Mouse (Mus musculus): ENCODE measurements around the gene Bud31. TPM values are rescaled to one million over a fixed set of nuclear protein-coding genes. Genes with fewer than 3 reads are reported as not detected.
A peak's percentile ranks its signal among the peaks of the same experiment; 100 is the strongest.

Gene Bud31
- total RNA-seq, 2 experiments from 2014 or later: 81.0 to 85.3 TPM

- intact Hi-C loops (cut with DNase I): loop anchor here (2.0 kb wide), 1 partner anchor 24 kb away; the partner anchor contains the start of genes Cpsf4 and Ptcd1
- DNase-seq (ENCODE audit: low spot score in 2 of 2): no peak
Observed at GRCm38 (mm10) chr5:145190373-145190772, 50.2 kb downstream of the Bud31 start.

- intact Hi-C loops (cut with DNase I): loop anchor here (1.0 to 2.0 kb wide), 2 partner anchors 24 to 40 kb away; partner anchors contain the start of genes Cpsf4, Ptcd1 and Zfp655
- DNase-seq (ENCODE audit: low spot score in 2 of 2): peak; percentile 93 to 96
Observed at GRCm38 (mm10) chr5:145190875-145191798, 51.0 kb downstream of the Bud31 start.

GRCm38 (mm10) chr5:145191962-145192361 lies 51.8 kb downstream of the Bud31 start, which contains the start of gene Atp5j2:
Gene Atp5j2 (minus strand): TSS chr5:145192062.
- no peak for DNase-seq (ENCODE audit: low spot score in 2 of 2)
- intact Hi-C loops (cut with DNase I): loop anchor here (1.0 to 2.0 kb wide), 2 partner anchors 25 to 39 kb away; partner anchors contain the start of genes Cpsf4, Ptcd1 and Zfp655

Other genes starting within 250 kb of the Bud31 start
- gene Smurf1, start 174.5 kb upstream of the Bud31 start, total RNA-seq (2021): 10 to 100 TPM; 33.2 to 36.9 TPM
- not detected for gene Gm4871, start 107.6 kb upstream of the Bud31 start, total RNA-seq (2021)
- gene 1700018F24Rik, start 97.4 kb upstream of the Bud31 start, total RNA-seq (2021): not detected
- 100 to 1,000 TPM; 203 to 205 TPM for gene Arpc1a, start 56.5 kb upstream of the Bud31 start, total RNA-seq (2021)
- not detected for gene Kpna7, start 56.3 kb upstream of the Bud31 start, total RNA-seq (2021)
- 10 to 100 TPM; 23.0 to 25.1 TPM for gene Arpc1b, start 26.1 kb upstream of the Bud31 start, total RNA-seq (2021)
- 10 to 100 TPM; 89.7 to 91.5 TPM for gene Pdap1, start 124 bp upstream of the Bud31 start, total RNA-seq (2021)
- 10 to 100 TPM; 18.8 to 19.8 TPM for gene Ptcd1, start 26.7 kb downstream of the Bud31 start, total RNA-seq (2021)
- gene Cpsf4, start 26.9 kb downstream of the Bud31 start, total RNA-seq (2021): 10 to 100 TPM; 21.4 to 21.7 TPM
- gene Atp5j2, start 51.7 kb downstream of the Bud31 start, total RNA-seq (2021): 100 to 1,000 TPM; 262 to 266 TPM
- gene Zkscan14, start 61.5 kb downstream of the Bud31 start, total RNA-seq (2021): 10 to 100 TPM; 11.5 to 12.6 TPM
- 10 to 100 TPM; 10.2 to 11.7 TPM for gene Zkscan5, start 64.2 kb downstream of the Bud31 start, total RNA-seq (2021)
- 10 to 100 TPM; 29.9 to 32.5 TPM for gene Zfp655, start 91.4 kb downstream of the Bud31 start, total RNA-seq (2021)
- gene Zscan25, start 140.1 kb downstream of the Bud31 start, total RNA-seq (2021): 10 to 100 TPM; 17.2 to 19.1 TPM
- not detected for gene Cyp3a57, start 204.9 kb downstream of the Bud31 start, total RNA-seq (2021)

Data from left cerebral cortex, postnatal 25 days (tissue).